ENCODE assay signal across 20 mouse cellular contexts in genomic region chr4:139916731-139917130, GRCm38 (mm10). TPM values are rescaled to one million over a fixed set of nuclear protein-coding genes. Genes with fewer than 3 reads are reported as not detected.
DNase-seq lines count a peak whose midpoint lies in the region; ATAC-seq and TF ChIP-seq lines count a peak whose summit lies in the region.
"Had no signal": no experiment of that assay in that cellular context is flagged by ENCODE, and none has a peak within 500 bp of the region (broad histone marks: within the 10 kb centered on the region; RNA-seq: fewer than 3 reads in every experiment).

No protein-coding gene starts in this region.

- WGBS in forebrain, embryonic 14.5 days: 67% methylated on average over 7 of the region's 7 CpGs
- WGBS in forebrain, postnatal 0 days: 60% methylated on average over 7 of the region's 7 CpGs
- WGBS in neural tube, embryonic 13.5 days: 74% methylated on average over 7 of the region's 7 CpGs

- no peaks in the 10 kb centered on the region for H3K4me1 ChIP-seq in forebrain, embryonic 14.5 days (ENCODE audit: control insufficient read depth, insufficient read depth, low read length)
- no peaks in the 10 kb centered on the region; the same call in 1 of the 2 replicates for H3K4me1 ChIP-seq in forebrain, postnatal 0 days (ENCODE audit: insufficient read depth)
- peaks cover 13% of the 10 kb centered on the region for H3K4me1 ChIP-seq in neural tube, embryonic 13.5 days (replicated peaks)
- H3K4me1 ChIP-seq: heart, embryonic 12.5 days had no signal

- peak; percentile 25 for DNase-seq in adrenal gland, adult 2 months
- no peak for DNase-seq in adrenal gland, postnatal 25 days
- peak; percentile 39 for DNase-seq in forebrain, embryonic 14.5 days (ENCODE audit: low spot score)
- DNase-seq in forebrain, postnatal 0 days: no peak
- no peak for DNase-seq in layer of hippocampus, adult 2 months (ENCODE audit: low spot score in 2 of 2)
- no peak for DNase-seq in layer of hippocampus, adult 18-20 months (ENCODE audit: low spot score in 2 of 2)
- DNase-seq in neural tube, embryonic 10.5 days (ENCODE audit: extremely low spot score, low spot score): no peak
- DNase-seq: B cell, adult 2 months; cerebellum, adult 2 months; cerebellum, postnatal 10 days; gastrocnemius, postnatal 14 days had no signal

- no peak overlapping the region for H3K4me2 ChIP-seq in forebrain, embryonic 14.5 days (ENCODE audit: low read length)
- H3K4me2 ChIP-seq in forebrain, postnatal 0 days (ENCODE audit: low read depth): no peak overlapping the region
- no peak overlapping the region for H3K4me2 ChIP-seq in neural tube, embryonic 13.5 days
- H3K4me2 ChIP-seq: heart, embryonic 12.5 days; hindbrain, embryonic 14.5 days had no signal

- no peak overlapping the region for H3K27ac ChIP-seq in forebrain, embryonic 14.5 days (ENCODE audit: low read depth, low read length)
- no peak overlapping the region for H3K27ac ChIP-seq in forebrain, postnatal 0 days (ENCODE audit: low read depth, low read length)
- H3K27ac ChIP-seq in layer of hippocampus, adult 2 months: no peak overlapping the region
- 0 out of 2 replicates have a peak overlapping the region, but pooled peaks have one; percentile 33 for H3K27ac ChIP-seq in neural tube, embryonic 13.5 days (replicated peaks)
- H3K27ac ChIP-seq: hindbrain, embryonic 10.5 days; hindbrain, embryonic 14.5 days had no signal

- ATAC-seq in forebrain, embryonic 14.5 days: no peak
- ATAC-seq in forebrain, postnatal 0 days: no peak
- no peak for ATAC-seq in neural tube, embryonic 13.5 days (ENCODE audit: low read depth)
- ATAC-seq: CD4-positive, CD25-positive, alpha-beta regulatory T cell, adult 4 months; forebrain, embryonic 16.5 days; inflammation-experienced regulatory T-cells, adult 6 months; intestine, postnatal 0 days had no signal

- H3K9ac ChIP-seq in forebrain, embryonic 14.5 days (ENCODE audit: low read length): no peak overlapping the region
- no peak overlapping the region for H3K9ac ChIP-seq in forebrain, postnatal 0 days
- H3K9ac ChIP-seq in neural tube, embryonic 13.5 days: no peak overlapping the region
- H3K9ac ChIP-seq: heart, embryonic 12.5 days; hindbrain, embryonic 14.5 days had no signal

- no peaks in the 10 kb centered on the region for H3K9me3 ChIP-seq in forebrain, embryonic 14.5 days (replicated peaks; ENCODE audit: control insufficient read depth, low read length)
- no peaks in the 10 kb centered on the region for H3K9me3 ChIP-seq in forebrain, postnatal 0 days (ENCODE audit: low read length)
- no peaks in the 10 kb centered on the region for H3K9me3 ChIP-seq in neural tube, embryonic 13.5 days
- H3K9me3 ChIP-seq: hindbrain, embryonic 10.5 days had no signal

- no peaks in the 10 kb centered on the region for H3K36me3 ChIP-seq in forebrain, embryonic 14.5 days (ENCODE audit: control insufficient read depth, insufficient read depth, low read length)
- H3K36me3 ChIP-seq in forebrain, postnatal 0 days (ENCODE audit: insufficient read depth): no peaks in the 10 kb centered on the region
- no peaks in the 10 kb centered on the region for H3K36me3 ChIP-seq in neural tube, embryonic 13.5 days
- H3K36me3 ChIP-seq: G1E; heart, embryonic 12.5 days; hindbrain, embryonic 10.5 days had no signal

- no peak; the same call in 1 of the 2 replicates for TF ChIP-seq CTCF in forebrain, postnatal 0 days (IDR thresholded peaks at IDR 0.05; ENCODE audit: low read depth)
- peak; percentile 41 for TF ChIP-seq CTCF in layer of hippocampus, adult 2 months (conservative IDR thresholded peaks at IDR 0.05)

- H3K27me3 ChIP-seq in forebrain, embryonic 14.5 days (replicated peaks; ENCODE audit: control insufficient read depth, insufficient read depth, low read length): no peaks in the 10 kb centered on the region
- no peaks in the 10 kb centered on the region for H3K27me3 ChIP-seq in forebrain, postnatal 0 days (ENCODE audit: insufficient read depth, low read length)
- no peaks in the 10 kb centered on the region for H3K27me3 ChIP-seq in neural tube, embryonic 13.5 days

- H3K4me3 ChIP-seq in forebrain, embryonic 14.5 days (ENCODE audit: low read depth, low read length): no peak overlapping the region
- no peak overlapping the region for H3K4me3 ChIP-seq in forebrain, postnatal 0 days (ENCODE audit: low read depth, low read length)
- no peak overlapping the region for H3K4me3 ChIP-seq in layer of hippocampus, adult 2 months
- H3K4me3 ChIP-seq in neural tube, embryonic 13.5 days: no peak overlapping the region
- H3K4me3 ChIP-seq: heart, embryonic 12.5 days; hindbrain, embryonic 10.5 days had no signal

RNA-seq across cellular contexts. Expression of gene Klhdc7a, which starts 51.1 kb away (rescaled TPM):
- total RNA-seq in adrenal gland, adult 2 months (2021): 10 to 100 TPM; 10.2 to 22.0 TPM
- 15.2 and 25.1 TPM in 2 replicates for polyA plus RNA-seq in adrenal gland, adult 2 months (2012; rRNA removed)
- total RNA-seq in adrenal gland, postnatal 25 days (2021): 10.8 and 11.9 TPM in 2 replicates
- 0.22 and 0.40 TPM in 2 replicates for polyA plus RNA-seq in forebrain, embryonic 14.5 days (2014; fragmentation: Nextera tagmentation; extraction: Ambion mirVana)
- total RNA-seq in forebrain, postnatal 0 days (2014; rRNA removed): 0.92 and 1.0 TPM in 2 replicates
- 0.19 and 0.27 TPM in 2 replicates for polyA plus RNA-seq in forebrain, postnatal 0 days (2015; fragmentation: Nextera tagmentation; extraction: Ambion mirVana)
- total RNA-seq in layer of hippocampus, adult 2 months (2021): 1 to 10 TPM; 9.3 to 9.6 TPM
- 10 to 100 TPM; 10.1 to 11.1 TPM for total RNA-seq in layer of hippocampus, adult 18-20 months (2021)
- 0.08 and 0.12 TPM in 2 replicates for polyA plus RNA-seq in neural tube, embryonic 13.5 days (2015; fragmentation: Nextera tagmentation; extraction: Ambion mirVana)
- polyA plus RNA-seq: G1E had no signal

Comparison
In these comparisons a context has a peak if more than half of its experiments do, and no peak if none do; other contexts are left out.
1. DNase-seq: peak in adrenal gland, adult 2 months (single experiment) and forebrain, embryonic 14.5 days (single experiment); none in adrenal gland, postnatal 25 days (single experiment), forebrain, postnatal 0 days (single experiment), layer of hippocampus, adult 2 months (0 of 2), layer of hippocampus, adult 18-20 months (0 of 2) and neural tube, embryonic 10.5 days (single experiment).